Mouse (Mus musculus) v-Abl transformed pro-B cells (cell line): ENCODE results near the gene Wfdc3.
"Not testable (repeated sequence)": the region's sequence is repeated elsewhere in the genome, so short reads cannot be mapped to it uniquely, and the experiment has no call there.

Experiments
- in situ Hi-C, 2 experiments: fragments of 400-800 bp; cut with MboI; formaldehyde crosslinking; loops; one replicate each; pipeline ENCODE4 v1.15.1; 2025; ENCODE audit not compliant: unreplicated experiment in 2 of 2

Gene Wfdc3

DNA sequence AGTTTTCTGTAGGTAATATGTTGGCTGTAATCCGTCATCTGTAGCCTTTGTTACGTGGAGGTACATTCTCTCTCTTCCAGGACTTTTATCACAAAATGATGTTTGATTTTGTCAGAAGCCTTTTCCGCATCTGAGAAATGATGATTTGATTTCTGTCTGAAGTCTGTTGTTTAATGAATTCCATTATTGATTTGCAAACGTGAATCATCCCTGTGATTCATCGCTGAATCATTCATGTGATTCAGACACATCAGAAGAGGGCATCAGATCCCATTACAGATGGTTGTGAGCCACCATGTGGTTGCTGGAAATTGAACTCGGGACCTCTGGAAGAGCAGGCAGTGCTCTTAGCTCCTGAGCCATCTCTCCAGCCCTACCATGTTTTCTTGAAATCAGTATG, 3.3 kb upstream of the Wfdc3 start:
- in situ Hi-C loops, result no loop called here

DNA sequence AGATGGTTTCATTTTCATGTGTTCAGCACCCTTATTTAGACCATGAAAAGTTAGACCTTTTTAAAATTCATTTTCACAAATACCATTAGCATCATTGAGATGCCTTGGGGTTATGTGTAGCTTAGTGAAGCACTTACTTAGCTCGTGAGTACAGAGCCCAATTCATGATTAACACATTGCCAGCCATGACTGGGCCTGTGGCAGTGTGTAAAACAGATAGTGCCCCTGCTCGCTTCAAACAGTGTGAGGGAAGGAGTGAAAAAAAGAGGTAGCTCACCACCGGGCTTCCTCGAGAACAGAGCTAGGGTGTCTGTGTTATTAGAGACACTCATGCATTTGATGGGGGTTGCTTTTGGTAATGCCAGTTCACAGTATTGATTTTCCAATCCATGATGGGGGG, 2.5 kb upstream of the Wfdc3 start:
- in situ Hi-C loops, result no loop called here

DNA sequence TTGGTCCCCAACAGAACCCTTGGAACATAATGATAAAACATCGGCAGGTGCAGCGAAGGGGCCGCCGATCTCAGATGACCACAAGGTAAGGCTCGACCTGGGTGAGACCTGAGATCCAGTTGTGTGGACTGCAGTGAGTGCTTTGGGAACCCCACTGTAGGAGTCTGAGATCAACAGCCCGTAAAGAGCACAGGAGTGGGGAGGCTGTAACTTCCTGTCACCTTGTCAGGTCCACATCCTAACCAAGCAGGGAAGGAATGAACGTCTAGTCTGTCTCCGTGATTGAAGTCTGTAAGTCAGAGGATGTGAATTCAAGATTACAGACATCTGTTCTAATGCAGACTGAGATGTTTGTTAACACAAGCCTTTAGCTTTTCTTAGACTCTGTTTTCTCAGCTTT, 962 bp upstream of the Wfdc3 start:
- in situ Hi-C loops, result no loop called here

DNA sequence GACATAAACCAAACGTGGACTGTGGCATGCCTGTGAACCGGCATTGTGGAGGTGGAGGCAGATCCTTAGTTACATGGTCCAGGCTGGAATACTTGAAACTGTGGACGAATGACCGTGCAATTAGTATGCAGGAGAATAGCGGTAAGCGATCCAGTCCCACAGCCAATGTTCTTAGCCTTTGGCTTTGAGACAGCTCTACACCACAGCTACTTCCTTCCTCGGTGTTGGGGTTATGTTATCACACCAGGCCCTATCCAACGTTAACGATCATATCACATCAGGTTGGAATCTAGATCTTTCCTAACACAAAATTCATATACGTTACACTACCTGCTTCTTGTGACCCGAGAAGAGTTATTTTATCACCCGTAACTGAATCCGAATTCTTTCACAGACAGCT, 744 bp downstream of the Wfdc3 start:
- in situ Hi-C loops, result no loop called here

DNA sequence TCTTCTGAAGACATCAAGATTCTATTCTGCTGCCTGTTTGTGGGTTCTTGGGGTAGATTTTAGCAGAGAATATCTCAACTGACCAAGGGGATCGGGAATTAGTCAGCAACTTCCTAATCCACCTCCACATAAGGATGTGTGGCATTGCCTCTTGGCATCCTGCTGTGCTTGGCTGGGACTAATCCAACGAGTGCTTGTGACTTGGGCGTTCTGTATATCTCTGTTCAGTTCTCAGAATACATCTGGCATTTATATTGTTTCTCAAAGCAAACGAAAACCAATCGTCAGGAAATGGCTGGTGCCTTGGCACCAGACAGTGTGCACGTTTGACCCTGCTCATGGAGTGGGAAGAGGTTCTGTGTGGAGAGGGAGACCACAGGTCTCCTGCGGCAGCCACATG, 5.9 kb downstream of the Wfdc3 start:
- in situ Hi-C loops, result no loop called here

DNA sequence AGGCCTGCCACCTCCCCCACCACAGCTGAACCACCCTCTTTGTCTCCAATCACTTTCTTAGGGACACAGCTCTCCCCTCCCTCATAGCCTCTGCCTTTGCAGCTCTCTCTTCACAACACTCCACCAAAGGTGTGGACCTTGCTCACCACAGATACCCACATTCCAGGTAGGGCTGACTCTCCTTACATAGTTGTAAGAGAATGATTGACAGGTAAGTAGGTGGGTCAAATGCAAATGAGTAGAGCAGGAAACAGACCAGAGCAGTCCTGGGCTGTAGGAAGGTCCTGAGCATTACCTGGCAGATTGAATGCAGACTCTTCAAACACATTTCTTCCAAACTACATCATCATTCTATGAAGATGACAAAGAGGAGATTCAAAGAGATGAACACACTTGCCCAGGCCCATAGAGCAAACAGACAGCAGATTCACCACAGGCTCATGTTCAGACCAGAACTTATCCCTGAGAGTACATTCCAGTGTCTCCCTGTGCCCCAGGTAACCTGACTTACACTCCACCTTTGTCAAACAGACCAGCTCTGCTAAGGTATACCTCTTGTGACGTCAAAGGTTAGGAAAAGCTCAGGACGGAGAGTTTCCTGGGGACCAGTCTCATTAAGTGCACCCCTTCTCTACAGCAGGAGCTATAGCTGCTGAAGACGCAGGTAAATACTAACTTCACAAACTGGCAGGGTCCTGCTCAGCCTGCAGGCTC, 8.2 kb downstream of the Wfdc3 start:
- in situ Hi-C loops, result no loop called here

DNA sequence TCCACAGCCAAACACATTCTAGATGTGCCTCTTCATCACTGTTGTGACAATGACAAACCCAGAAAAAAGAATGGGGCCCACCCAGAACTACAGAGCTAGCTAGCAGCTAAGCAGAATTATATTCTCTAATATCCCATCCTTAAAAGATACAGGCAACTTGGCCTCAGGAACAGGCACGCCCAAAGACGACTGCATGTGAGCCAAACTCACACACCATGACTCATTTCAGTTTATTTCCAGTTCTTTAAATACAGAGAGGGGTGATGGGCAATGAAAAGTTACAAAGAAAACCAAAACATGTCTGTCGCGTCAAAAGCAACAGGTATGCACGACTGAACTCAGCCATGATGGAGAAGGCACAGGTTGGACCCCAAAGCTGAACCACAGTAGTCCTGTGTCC, 10.3 kb downstream of the Wfdc3 start:
- in situ Hi-C loops, result no loop called here

DNA sequence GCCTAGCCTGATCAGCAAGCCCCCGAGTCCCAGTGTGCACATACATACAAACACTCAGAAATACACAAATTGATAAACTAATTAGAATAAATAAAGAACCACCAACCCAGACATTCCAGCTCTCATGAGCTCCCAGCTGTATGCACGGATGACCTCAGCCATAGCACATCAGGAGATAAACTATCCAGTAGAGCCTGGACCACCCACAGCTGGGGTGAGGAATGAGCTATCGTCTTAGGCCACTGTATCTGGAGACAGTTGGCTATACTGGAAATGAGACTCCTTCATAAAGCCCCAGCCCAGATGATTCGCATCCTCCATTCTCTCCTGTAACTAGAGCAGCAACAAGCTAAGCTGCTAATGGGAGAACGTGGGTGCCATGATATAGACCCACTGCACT, 10.9 kb downstream of the Wfdc3 start:
- in situ Hi-C loops, result no loop called here

DNA sequence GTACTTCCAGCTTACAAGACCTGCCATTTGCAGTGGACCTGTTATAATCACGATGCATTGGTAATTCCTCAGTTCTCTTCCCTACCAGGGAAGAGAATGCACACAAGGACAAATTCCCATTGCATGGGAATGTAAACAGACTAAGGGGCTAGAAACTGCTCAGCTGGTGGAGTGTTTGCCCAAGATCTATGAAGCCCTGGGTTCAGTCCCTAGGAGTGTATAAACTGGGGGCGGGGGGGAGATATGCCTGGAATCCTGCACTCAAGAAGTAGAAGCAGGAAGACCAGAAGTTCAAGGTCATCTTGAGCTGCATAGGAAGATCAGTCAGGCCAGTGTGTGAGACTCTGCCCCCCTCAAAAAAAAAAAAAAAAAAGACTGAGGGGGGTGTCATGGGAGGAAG, 12.5 kb downstream of the Wfdc3 start:
- in situ Hi-C loops, result no loop called here

DNA sequence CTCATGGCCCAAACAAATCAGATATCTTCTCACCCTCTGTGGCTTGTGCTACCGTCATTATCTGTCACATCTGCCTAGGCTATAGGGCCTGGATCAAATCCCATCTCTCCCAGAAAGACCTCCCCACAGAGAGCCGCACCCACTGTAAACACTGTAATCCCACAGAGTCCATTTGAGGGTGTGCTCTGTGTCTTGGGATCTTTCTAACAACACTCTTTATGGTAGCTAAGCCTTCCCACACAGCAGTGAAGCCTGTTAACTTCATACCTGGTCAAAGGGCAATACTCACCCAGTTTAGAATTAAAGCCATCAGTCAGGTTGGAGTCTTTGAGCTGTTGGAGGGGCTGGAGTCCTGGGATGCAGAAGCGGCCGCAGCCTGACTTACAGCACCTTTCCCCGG, 14.0 kb downstream of the Wfdc3 start:
- in situ Hi-C loops, result no loop called here

DNA sequence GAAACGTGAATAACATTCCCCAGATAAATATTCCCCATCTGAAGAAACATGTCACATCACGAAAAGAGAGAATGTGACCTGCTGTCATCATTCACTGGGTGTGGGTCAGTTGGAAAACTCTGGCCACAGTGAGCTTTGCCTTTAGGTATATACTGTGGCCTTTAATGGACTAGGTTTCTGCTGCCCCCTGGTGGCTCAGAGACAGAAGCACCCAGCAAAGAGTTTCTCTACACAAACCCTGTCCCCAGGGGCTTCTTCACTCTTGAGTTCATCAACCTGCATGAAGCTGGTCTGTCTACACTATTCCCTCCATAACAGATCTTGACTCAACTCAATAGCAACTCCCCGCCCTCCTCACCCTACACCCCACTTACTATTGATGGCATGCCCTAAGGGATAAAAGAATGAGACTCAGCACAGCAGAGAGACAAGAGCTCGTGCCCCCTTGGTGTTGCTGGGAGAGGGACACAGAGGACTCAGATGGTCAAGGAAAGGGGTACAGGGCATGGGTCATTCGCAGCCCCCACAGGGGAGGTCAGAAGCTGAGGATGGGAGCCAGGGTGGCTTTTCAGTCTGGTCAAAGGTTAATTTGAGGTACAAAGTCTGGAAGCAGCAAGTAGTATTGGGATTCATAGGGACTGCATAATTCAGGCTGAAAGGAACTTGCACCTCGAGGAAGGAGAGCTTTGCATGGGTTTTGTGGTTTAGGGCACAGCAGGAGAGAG, 19.7 kb downstream of the Wfdc3 start:
- in situ Hi-C loops, result loop anchor here (5.0 to 10.0 kb wide), 5 partner anchors 51 to 309 kb away; partner anchors contain the start of genes Eppin (in 1 of the 2), Sys1 (in 1 of the 2) and Wfdc11 (in 1 of the 2)

DNA sequence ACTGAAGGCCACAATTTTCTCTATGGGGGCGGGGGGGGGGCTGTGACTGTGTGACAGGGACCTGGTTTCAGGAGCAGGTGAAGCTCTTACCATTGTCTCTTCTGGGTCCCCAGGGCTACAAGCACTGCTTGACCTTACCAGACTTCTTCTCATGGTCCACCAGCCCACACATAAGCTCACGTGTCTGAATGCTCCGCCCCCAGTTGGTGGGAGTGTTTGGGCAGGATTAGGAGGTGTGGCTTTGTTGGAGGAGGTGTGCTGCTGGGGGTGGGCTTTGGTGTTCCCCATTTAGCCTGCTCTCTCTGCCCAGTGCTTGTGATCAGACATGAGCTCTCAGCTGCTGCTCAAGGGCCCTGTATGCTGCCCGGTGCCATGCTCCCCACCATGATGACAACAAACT, 22.5 kb downstream of the Wfdc3 start:
- in situ Hi-C loops, result loop anchor here (5.0 to 10.0 kb wide), 5 partner anchors 48 to 311 kb away; partner anchors contain the start of genes Eppin (in 2 of the 2) and Wfdc11 (in 1 of the 2)

DNA sequence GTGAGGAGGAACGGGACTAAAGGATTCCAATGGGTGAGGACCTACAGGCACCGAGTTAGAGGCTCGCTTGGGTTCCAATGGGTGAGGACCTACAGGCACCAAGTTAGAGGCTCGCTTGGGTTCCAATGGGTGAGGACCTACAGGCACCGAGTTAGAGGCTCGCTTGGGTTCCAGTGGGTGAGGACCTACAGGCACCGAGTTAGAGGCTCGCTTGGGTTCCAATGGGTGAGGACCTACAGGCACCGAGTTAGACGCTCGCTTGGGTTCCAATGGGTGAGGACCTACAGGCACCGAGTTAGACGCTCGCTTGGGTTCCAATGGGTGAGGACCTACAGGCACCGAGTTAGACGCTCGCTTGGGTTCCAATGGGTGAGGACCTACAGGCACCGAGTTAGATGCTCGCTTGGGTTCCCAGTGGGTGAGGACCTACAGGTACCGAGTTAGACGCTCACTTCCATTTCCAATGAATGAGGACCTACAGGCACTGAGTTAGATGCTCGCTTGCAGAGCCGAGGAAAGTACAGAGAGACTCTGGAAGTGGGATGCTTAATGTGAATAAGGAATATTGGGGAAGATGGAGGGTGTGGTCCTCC, 29.4 kb downstream of the Wfdc3 start:
- in situ Hi-C loops, result not testable (repeated sequence)

DNA sequence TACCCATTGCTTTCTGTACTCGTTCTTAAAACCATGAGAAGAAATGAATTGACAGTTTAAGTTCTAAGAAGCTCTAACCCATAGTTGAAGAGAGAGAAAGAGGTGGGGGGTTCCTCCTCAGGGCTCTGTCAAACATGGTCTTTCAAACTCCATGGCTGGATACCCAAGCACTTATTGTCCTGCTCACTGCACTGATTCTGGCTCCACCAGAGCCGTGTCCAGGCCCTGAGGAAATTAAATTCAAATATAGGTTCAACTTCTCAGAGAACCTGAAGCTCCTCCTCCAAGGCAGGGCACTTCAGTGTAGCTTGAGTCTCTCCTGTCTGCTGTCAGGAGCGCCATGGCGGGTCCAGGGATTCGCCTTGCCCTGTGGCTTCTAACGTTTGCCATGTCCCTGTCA, 30.7 kb downstream of the Wfdc3 start, which contains the start of gene Spint5:
Spint5 (plus strand) TSS at position 301 of the 400 bp plus-strand sequence.
- in situ Hi-C loops, result no loop called here

DNA sequence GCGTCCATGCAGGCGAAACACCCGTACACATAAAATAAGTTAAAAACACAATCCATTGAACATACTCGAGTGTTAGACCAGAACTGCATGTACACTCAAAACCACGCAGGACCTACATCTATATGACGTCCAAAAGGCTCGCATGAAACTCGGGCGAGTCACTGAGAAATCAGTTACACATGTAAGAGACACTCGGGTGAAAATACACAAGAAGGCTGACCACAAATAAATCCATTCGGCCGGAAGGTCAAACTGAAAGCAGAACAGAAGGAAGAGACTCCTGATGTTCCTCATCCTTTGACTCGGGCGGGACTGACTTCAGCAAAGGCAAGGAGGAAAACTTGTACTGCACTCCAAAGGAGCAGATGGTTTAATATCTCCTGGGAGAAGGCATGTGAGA, 39.7 kb downstream of the Wfdc3 start:
- in situ Hi-C loops, result no loop called here

DNA sequence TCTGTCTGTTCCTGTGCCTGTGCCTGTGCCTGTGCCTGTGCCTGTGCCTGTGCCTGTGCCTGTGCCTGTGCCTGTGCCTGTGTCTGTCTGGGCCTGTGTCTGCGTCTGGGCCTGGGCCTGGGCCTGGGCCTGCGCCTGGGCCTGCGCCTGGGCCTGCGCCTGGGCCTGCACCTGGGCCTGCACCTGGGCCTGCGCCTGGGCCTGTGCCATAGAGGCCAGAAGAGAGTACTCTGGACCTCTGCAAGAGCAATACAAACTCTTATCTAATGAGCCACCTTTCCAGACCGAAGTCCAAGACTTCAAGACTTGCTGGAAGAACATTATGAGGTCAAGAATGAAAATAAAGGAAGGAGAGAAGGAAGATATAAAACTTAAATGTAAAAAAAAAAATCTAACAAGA, 40.4 kb downstream of the Wfdc3 start:
- in situ Hi-C loops, result no loop called here

DNA sequence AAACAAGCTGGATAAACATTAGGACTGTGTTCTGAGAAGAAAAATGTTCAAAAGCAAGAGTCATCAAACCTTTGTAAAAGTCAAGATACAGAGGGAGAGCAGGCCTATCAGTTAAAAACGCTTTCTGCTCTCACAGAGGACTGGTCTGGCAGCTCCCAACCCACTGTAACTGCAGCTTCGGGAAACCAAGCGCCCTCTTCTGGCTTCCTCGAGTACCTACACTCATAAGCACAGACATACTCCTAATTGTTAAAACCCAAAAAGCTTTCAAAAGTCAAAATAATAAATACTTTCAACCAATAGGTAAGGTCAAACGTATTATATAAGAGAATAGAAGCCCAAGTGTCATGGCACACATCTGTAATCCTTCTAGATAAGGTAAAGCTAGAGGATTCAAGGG, 41.5 kb downstream of the Wfdc3 start:
- in situ Hi-C loops, result no loop called here

DNA sequence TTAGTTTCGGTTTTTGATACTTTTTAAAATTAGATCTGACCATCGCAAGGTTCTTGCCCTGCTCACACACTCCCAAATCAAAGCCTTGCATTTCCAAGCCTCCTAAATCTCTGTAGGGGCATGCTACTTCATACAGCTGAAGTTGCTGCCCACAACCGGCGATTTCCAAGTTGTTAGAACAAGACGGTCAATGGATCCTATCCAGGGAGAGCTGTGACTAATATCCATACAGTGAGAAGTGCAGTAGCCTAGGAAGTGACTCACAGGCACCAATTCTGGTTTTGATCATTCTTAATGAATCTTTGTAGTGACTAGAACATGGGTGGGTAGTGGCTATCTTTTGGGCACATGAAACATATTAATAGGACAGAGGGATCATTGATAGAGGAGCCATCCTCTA, 44.0 kb downstream of the Wfdc3 start:
- in situ Hi-C loops, result no loop called here

DNA sequence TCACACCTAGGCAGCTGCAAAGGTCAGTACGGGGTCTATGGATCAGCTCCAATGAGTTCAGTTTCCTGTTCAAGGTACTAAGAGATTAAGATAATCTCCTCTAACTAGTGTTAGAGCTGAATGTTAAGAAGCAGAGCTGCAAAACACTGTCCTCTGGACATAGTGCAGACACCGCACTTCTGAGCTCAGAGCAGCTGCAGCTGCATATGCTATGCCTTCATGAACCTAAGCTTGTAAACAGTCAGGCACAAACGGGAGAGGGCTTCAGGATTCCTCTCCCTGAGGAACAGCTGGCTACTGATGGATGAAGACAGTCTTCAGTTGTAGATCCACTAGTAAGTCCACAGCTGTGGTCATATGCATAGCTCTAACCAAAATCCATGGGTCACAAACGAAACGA, 44.8 kb downstream of the Wfdc3 start:
- in situ Hi-C loops, result no loop called here

DNA sequence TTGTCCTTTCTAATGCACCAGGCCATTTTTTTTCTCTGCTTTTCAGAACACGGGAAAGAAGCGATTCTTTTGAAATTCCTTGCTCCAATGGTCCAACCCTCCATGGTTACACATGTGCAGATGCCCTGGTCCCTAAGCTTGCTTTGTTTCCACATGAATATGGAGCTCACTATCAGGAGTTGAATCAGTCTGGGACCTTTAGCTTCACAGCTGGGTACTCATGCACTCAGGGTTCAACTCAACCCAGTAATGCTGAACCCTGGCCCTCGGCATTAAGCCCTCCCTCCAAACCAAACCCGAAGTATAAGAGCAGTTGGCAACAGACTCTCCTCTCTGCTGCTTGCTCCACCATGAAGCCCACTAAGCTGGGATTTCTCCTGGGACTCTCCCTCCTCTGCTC, 47.5 kb downstream of the Wfdc3 start, which contains the start of gene Spint4:
Spint4 (plus strand) TSS at position 301 of the 400 bp plus-strand sequence.
- in situ Hi-C loops, result no loop called here

DNA sequence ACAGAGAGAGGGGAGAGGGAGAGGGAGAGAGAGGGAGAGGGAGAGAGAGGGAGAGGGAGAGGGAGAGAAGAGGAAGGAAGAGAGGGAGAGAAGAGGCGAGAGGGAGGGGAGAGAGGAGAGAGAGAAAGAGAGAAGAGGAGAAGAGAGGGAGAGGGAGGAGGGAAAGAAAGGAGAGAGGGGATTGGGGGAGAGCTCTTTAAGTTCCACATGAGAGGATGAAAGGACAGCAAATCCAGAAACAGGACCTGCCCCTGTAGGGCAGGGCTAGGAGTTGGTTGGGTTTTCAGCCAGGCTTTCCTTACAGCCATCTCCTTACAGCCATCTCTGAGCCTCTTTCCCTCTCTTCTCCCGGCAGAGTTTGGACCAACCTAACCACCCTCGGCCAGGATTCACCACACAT, 60.9 kb downstream of the Wfdc3 start, which contains the start of gene Wfdc13:
Wfdc13 (plus strand) TSS at position 301 of the 400 bp plus-strand sequence.
- in situ Hi-C loops, result no loop called here
